Mouse (Mus musculus) layer of hippocampus, postnatal 10 days (tissue): ENCODE measurements around the gene Hist1h2ad. TPM values are rescaled to one million over a fixed set of nuclear protein-coding genes. Genes with fewer than 3 reads are reported as not detected.
"Not testable (repeated sequence)": the region's sequence is repeated elsewhere in the genome, so short reads cannot be mapped to it uniquely, and the experiment has no call there.

Experiments used
- DNase-seq, 2 experiments: peaks; one replicate each; pipeline ENCODE4 v3.0.0; 2021; ENCODE audit warnings: low spot score in 2 of 2
- total RNA-seq, 2 experiments: library from RNA; stranded (reverse); gene quantifications; 2 replicates each; pipeline ENCODE4 v1.2.3; 2021

The Hist1h2ad gene
- total RNA-seq, 2 experiments from 2014 or later, result 5.3 to 5.6 TPM

- no peak for DNase-seq
Measured at GRCm38 (mm10) chr13:23583387-23584068, 9.3 kb downstream of the Hist1h2ad start.

DNA sequence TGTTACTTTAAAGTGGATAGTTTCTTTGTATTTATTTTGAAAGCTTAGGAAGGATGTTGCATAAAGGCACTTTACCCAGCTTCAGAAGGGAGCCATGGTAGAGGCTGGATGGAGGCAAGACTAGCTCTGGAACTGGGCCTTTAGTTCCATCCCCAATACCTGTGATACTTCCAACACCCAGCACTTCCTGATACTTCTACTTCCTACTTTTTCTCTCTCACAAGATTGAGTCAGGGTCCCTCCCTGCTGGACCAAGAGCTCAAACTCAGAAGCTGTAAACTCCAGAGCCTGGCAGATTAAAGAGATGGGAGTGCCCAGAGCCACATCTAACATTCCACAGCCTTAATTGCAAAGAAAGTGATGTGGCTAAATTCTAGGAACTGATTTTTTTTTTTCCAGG is 10.2 kb downstream of the Hist1h2ad start:
- DNase-seq, result no peak

DNA sequence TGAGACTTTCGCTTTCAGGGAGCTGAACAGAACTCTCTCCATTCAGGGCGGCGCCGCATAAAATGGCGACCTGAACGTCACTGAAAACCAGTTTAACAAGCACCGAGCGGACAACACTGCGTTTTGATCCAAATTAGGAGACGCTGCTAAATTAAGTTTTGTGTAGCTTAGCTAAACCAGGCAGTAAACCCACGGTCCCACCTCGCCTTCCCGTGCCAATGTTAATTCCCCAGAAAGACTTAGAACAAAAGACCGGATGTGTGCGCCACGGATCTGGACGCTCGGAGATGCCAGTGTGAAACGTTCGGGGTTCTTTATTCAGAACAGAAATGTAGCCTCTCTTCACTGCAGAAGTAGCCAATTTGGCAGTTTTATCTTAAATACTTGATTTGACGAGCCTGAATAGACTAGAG is 10.9 kb downstream of the Hist1h2ad start:
- peak; percentile 67 to 70 for DNase-seq

DNA sequence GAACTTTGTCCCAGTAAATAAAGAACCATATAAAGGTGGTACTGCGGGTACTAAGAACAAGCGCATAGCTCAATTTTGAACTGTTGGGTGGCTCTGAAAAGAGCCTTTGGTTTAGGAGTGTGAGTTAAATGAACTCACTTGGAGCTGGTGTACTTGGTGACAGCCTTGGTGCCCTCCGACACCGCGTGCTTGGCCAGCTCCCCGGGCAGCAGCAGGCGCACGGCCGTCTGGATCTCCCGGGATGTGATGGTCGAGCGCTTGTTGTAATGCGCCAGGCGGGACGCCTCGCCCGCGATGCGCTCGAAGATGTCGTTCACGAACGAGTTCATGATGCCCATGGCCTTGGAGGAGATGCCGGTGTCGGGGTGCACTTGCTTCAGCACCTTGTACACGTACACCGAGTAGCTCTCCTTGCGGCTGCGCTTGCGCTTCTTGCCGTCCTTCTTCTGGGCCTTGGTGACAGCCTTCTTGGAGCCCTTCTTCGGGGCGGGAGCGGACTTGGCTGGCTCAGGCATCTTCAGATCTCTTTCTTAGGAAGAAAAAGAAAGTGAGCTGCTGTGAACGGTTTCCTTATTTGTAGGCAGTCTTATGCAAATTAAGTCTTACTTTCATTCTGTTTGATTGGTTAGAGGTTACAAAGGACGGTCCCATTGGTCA is 11.4 kb downstream of the Hist1h2ad start:
- DNase-seq, result peak; percentile 56 to 70

- DNase-seq, result no peak
Measured at GRCm38 (mm10) chr13:23586099-23586939, 12.1 kb downstream of the Hist1h2ad start.

DNA sequence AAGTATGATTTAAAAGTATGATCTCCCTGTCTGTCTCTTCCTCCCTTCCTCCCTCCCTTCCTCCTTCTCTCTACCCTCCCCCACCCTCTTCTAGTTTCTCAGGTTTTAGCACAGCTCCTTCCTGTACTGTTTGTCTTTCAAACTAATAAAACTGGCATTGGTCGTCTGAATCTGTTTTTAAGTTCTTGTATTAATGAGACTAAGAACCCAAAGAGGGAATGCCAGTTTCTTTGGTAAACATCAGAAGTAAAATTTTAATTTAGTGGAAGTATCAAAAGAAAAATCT is 12.7 kb downstream of the Hist1h2ad start:
- no peak for DNase-seq

GRCm38 (mm10) chr13:23591206-23591605 is 17.0 kb downstream of the Hist1h2ad start:
- DNase-seq, result no peak

DNA sequence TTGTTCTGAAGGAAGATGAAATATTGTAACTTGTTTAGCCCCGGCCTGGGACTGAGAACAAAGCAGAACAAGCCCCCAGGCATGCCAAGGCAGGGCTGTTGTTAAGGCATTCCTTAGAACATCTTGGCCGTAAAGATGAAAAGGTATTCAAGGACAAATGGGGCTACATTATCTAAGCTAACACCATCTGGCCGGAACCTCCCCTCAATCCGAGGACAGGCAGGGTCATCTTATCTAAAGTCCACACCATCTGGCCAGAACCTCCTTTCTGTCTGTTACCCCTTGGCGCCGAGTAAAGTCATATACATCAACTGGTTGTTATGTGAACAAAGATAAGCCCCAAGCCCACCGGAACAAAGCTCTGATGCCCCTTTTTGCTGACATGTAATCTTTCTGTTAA is 17.7 kb downstream of the Hist1h2ad start:
- not testable (repeated sequence) for DNase-seq

DNA sequence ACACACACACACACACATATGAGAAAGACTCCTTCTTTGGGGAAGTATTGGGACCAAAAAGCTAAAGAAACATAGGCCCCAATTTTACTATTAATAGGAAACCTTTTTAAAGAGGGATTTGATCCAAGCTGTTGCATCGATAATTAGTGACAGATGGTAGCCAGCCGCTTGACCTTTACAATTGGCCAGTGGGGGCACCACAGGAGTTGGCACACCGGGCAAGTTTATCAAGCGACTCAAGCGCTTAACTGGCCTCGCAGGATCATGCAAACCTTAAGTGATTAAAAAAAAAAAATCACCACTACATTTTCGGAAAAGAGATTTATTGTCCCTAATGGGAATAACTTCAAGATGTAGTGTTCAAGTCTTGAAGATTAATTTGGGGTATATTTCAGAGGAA is 18.4 kb downstream of the Hist1h2ad start:
- no peak for DNase-seq

DNA sequence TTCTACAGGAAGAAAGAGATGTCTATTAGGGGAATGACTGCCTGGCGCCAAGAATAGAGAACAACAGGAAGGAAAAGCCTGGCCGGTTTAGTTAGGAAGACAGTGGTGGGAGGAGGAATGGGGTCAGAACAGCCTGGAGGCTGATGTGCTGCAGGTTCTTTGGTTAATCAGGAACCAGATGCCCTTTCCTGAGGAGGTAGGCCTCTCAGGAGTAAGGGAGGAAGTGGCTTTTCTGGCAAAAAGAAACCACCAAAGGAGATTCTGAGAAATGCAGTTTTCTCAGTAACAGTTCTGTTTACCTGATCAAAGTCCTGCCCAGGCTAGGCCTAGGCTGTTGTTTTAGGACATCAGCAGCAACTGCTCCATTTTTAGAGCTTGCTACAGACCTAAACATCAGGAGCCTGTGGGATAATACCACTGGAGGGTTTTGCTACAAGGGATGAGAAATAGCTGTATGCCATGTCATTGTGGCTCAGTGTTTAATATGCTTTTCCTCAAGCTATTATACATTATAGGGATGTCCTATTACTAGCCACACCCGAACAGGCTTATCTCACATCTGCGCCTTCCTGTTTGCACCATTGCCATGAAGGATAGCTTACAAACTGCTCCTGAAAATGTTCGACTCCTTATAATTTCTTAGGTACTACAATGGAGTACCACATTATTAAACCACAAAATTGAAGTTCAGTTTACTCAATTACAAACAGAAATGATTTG is 19.0 kb downstream of the Hist1h2ad start:
- DNase-seq, result no peak

DNA sequence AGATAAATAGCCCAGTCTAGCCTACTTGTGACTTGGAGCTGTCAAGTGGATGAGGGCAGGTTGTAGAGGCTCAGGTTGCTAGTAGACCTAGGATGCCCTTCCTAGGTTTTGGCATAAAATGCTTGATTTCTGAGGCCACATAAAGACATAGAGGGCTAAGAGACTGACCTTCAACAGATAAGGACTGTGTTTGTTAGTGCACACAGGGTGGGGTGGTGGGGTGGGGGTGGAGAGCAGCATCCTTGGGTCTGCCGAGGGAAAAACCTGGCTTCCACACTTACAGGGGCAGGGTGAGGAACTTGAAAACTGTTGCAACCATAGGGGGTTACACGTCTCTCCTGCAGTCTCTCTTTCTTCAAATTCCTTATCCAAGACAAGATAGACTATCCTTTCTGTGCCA is 21.0 kb downstream of the Hist1h2ad start:
- DNase-seq, result no peak

GRCm38 (mm10) chr13:23595622-23596372 is 21.6 kb downstream of the Hist1h2ad start:
- no peak for DNase-seq

DNA sequence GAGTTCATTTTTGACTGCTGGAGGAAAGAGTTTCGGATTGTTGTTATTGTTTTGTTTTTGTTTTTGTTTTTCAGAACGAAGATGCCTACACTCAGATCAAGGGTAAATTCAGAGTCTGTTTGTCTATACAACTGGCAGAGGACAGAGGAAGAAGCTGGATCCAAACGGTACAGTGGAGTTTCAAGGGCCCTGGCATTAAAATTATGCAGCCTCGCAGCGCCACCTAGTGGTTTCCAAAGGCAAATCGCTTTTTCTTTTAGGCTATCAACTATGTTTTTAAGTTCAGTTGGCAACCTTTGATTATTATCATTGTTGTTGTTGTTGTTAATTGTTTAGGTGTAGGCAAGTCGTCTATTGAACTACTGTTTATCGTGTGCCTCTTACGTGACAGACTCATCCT is 23.8 kb downstream of the Hist1h2ad start:
- DNase-seq, result peak; percentile 82 to 86

GRCm38 (mm10) chr13:23603182-23603699 is 29.1 kb downstream of the Hist1h2ad start:
- DNase-seq, result no peak

- DNase-seq, result no peak
Measured at GRCm38 (mm10) chr13:23604452-23604851, 30.3 kb downstream of the Hist1h2ad start.

GRCm38 (mm10) chr13:23605052-23605451 is 30.9 kb downstream of the Hist1h2ad start:
- no peak for DNase-seq

DNA sequence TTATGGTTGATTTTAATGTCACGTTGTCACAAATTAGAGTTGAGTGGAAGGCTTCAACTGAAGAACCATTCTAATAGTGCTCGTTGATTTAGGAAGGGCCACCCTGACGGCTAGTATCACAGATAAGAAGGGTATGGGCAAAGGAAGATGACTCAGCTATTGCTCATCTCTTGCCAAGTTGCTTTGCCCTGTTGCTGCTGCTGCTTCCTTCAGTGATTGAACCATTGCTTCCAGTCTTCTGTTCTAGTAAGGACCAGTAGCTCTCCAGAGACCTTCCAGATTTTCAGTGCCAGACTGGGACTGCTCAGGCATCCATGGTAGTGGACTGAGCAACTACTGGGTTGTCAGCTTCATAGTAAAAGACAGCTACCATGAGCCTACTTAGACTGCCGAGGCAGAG is 35.0 kb downstream of the Hist1h2ad start:
- DNase-seq, result no peak

GRCm38 (mm10) chr13:23609844-23610243 is 35.7 kb downstream of the Hist1h2ad start:
- no peak for DNase-seq

DNA sequence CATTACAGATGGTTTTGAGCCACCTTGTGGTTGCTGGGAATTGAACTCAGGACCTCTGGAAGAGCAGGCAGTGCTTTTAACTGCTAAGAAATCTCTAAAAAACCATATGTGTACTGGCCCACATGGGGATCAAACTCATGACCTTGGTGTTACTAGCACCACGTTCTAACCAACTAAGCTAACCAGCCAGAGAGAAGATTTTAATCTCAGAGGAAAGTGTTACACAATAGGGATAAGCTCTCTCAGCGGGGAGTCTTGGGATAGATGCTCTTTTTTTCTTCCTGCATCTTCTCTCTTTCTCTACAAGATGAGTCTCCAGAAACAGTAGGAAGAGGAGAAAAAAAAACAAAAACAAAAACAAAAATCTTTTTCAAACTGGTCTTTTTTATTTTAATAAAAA is 36.2 kb downstream of the Hist1h2ad start:
- DNase-seq, result no peak

- no peak for DNase-seq
Measured at GRCm38 (mm10) chr13:23611638-23612037, 37.5 kb downstream of the Hist1h2ad start.
